Mouse (Mus musculus): Measurements from ENCODE around the gene Tubg1.
"Not testable (repeated sequence)": the region's sequence is repeated elsewhere in the genome, so short reads cannot be mapped to it uniquely, and the experiment has no call there.

The Tubg1 gene

DNA sequence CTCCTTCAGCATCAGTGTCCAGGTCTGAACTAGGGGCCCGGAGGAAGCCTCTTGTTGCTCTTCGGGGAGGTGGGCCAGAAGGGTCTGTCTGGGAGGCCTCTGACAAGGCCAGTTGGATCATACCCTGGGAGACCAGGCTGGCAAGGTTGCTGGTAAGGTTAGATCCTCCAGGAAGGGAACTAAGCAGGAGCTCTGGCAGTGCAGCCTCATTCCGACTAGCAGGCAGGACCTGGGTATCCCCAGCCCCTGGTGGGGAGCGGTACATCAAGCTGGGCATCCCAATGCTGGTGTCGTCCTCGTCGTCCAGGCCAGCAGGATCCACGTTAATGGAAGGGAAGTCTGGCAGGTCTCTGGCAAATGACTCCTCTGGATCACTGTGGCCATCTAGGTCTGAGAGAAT lies 21.5 kb upstream of the Tubg1 start:
- no peak for DNase-seq (ENCODE audit: low read depth, low spot score)

DNA sequence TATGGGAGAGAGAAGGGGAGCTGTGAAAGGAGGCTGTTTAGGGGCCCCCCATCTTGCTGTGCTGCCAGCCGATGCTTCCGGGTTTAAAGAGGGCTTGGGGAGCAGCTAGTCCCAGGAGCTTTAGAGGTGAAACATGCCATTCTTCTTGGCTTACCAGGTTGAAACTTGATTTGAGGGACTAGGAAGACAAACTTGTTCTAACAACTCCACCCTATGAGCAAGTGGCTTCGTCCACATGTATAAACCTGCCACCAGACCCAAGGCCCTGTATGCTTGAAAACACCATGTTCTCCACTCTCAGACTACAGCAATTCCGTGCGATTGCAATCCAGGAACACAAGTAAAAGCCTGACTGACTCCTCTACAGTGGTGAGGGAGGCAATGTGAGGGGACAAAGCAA lies 16.7 kb upstream of the Tubg1 start:
- no peak for DNase-seq (ENCODE audit: low read depth, low spot score)

DNA sequence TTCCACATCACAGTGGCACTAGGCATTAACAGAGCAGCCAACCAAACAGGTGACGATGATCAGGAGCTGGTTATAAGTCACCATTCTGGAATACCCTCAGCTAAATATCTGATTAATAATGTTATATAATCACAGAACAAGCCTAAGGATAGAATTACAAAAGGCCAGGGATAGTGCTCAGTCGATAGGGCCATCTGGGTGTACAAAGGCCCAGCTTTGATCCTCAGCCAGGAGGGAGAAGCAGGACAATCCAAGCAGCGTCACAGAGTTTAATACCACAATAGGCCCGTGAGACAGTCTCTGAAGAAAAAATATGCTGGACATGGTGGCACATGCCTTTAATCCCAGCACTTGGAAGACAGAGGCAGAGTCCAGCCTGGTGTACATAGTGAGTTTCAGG lies 10.4 kb upstream of the Tubg1 start:
- DNase-seq (ENCODE audit: low read depth, low spot score) = no peak

DNA sequence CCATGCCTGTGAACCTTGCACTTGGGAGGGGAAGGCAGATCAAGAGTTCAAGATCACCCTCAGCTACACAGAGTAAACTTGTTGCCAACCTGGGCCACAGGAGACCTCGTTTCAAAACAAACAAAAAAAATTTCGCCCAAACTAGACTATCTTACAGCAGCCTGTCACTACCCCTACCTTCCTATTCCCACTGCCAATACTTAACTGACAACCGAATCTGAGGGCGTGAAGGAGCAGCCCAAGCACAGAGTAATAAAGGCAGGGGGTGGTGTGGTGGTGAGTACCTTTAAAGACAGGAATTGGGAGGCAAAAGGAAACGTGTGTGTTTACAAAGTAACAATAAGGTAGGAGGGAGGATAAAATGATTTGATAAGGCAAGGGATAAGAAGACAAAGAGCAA lies 9.0 kb upstream of the Tubg1 start:
- no peak for DNase-seq (ENCODE audit: low read depth, low spot score)

DNA sequence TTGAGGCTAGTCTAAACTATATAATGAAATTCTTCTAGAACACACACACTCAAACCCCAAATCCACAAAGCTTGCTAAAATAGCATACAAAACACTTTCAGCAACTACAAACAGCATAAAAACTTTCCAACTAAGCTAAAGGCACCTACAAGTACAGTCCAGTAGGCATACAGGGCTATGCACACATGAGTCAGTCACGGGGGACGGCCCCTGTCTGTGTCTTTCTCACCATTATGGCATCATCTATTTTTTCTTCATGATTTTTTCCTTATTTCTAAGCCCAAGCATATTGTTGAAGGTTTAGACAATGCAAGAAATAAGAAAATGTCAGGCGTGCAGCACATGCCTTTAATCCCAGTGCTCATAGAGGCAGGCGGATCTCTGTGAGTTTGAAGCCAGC lies 8.6 kb upstream of the Tubg1 start:
- DNase-seq (ENCODE audit: low read depth, low spot score) = no peak

DNA sequence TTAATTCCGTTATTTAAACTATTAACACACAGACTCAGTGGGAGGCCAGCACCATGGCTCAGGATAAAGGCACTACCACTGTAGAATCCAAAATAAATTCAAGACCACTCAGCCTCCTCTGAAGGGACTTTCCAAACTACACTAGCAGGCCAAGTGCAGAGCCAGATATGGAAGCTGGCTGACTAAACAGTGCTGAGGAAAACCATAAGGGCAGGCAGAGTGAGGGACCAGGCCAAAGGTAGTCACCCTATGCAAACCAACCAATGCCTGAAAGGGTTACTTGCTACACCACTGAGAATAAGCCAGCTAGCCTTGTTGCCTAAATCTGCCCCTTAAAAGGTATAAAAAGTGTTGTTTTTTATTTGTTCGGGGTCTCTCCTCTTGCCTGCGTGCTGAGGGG lies 7.6 kb upstream of the Tubg1 start:
- no peak for DNase-seq (ENCODE audit: low read depth, low spot score)

DNA sequence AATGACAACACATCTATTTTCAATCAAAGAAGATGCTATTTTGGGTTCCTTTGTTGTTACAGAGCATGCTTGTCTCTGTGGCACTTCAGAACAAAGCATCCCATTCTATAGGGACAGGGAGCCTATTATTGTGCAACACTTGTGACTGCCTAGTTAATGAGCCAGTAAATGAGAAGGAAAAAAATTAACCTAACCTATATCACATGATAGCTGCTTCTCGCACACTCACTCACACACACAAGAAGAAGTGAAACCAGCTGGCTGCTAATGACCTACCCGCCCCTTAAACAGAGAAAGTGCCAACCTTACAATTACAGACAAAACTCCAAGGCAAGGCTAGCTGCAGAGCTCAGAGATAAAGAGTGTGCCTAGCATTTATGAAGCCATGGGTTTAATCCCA lies 4.2 kb upstream of the Tubg1 start:
- DNase-seq (ENCODE audit: low read depth, low spot score) = peak; percentile 79

DNA sequence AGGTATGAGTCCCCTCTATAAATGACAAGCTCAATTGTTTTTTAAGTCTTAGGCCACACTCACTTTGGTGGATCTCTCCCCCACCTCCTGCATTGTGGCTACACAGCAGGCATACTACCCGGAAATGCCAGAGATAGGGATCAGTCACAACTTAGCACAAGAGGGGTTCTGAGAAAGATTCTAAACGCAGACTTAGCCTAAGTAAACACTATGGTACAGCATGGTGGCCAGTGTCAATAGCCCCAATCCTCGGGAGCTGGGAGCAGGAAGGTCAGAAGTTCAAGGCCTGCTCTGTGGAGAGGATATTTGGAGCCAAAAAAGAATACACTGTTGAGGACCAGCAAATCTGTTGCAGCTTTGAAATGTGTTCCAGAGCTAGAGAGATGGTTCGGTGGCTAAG lies 1.6 kb upstream of the Tubg1 start:
- DNase-seq (ENCODE audit: low read depth, low spot score) = no peak

DNA sequence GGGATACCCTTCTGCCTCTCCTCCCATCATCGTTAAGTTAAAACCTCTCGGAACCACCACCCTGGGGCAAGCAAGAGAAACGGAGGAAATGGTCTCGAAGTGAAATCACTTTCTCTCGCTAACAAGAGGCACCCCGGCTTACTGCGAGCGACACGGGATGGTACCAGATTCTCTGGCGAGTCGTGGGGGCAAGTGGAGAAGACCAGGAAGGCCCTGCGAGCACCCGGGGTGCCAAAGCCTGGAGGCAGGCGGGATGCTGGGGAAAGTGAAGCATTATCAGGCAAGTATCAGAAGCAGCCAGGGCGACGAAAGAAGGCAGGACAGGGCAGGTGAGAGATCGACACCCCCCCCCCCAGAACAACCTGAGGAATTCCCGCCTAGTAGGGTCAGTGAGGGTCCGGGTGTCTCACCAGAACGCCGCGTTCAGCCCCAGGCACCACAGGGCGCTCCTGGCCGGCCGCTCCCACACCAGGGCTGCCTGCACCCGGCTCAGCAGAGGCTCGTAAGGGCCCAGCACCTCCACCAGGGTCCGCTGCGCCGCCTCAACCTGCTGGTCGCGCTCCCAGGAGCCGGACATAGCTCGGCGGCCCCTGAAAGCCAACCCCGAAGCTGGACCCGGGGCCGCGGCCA lies 492 bp upstream of the Tubg1 start:
- no peak for DNase-seq (ENCODE audit: low read depth, low spot score)

DNA sequence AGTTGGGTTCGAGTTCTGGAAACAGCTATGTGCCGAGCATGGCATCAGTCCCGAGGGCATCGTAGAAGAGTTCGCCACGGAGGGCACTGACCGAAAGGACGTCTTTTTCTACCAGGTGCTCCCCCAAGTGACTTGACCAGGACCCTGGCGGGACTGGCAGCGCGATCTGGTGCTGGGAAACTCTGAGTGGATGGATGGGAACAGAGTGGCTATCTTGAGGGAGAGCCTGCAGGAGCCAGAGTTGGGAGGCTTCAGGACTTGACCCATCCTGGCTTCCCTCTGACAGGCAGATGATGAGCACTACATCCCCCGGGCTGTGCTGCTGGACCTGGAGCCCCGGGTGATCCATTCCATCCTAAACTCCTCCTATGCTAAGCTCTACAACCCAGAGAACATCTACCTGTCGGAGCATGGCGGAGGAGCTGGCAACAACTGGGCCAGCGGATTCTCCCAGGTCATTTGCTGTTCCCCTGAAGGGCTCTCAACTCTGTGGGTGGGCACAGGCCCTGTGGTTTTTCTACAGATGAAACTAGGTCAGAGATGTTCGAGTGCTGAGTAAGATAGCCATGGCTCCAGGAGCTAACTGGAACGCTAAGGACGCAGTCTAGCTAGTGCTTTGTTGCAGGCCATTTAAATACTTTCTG lies 929 bp downstream of the Tubg1 start:
- DNase-seq (ENCODE audit: low read depth, low spot score) = no peak

DNA sequence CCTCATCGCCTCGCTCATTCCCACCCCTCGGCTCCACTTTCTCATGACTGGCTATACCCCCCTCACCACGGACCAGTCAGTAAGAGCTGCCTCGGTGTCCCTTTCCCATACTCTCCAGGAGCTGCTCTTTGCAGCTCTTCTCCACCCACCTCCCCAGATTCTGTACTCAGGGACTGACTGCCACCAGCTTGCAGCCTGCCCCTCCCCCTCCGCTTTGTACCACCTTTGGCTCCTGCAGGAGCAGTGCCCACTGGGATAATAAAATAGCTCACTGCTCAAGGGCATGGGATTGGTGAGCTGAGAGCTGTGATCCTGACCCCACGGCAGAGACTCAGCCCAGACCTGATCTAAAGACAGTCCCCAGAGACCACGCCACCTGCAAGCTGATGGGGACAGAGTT lies 4.8 kb downstream of the Tubg1 start:
- not testable (repeated sequence) for DNase-seq (ENCODE audit: low read depth, low spot score)

DNA sequence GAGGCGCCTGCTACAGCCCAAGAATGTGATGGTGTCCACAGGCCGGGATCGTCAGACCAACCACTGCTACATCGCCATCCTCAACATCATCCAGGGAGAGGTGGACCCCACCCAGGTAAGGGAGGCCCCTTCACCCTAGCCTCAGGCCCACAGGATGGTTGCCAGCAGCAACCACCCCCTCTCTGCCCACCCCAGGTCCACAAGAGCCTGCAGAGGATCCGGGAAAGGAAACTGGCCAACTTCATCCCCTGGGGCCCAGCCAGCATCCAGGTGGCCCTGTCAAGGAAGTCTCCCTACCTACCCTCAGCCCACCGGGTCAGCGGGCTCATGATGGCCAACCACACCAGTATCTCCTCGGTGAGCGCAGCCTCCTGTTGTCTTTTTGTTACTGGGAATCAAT lies 5.3 kb downstream of the Tubg1 start:
- not testable (repeated sequence) for DNase-seq (ENCODE audit: low read depth, low spot score)

DNA sequence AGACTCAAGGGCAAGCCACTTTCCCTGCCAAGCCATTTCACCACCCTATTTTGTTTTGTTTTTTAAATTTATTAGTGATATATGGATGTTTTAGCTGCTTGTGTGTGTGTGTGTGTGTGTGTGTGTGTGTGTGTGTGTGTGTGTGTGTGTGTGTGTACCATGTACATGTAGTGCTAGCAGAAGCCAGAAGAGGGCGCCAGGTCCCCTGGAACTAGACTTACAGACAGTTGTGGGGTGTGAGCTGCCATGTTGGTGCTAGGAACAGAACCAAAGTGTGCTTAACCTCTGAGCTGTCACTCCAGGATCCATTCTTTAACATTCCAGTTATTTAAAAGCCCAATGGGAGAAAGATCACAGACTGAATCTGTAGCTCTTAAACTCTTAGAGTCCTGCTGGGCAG lies 7.3 kb downstream of the Tubg1 start:
- DNase-seq (ENCODE audit: low read depth, low spot score) = peak; percentile 49

DNA sequence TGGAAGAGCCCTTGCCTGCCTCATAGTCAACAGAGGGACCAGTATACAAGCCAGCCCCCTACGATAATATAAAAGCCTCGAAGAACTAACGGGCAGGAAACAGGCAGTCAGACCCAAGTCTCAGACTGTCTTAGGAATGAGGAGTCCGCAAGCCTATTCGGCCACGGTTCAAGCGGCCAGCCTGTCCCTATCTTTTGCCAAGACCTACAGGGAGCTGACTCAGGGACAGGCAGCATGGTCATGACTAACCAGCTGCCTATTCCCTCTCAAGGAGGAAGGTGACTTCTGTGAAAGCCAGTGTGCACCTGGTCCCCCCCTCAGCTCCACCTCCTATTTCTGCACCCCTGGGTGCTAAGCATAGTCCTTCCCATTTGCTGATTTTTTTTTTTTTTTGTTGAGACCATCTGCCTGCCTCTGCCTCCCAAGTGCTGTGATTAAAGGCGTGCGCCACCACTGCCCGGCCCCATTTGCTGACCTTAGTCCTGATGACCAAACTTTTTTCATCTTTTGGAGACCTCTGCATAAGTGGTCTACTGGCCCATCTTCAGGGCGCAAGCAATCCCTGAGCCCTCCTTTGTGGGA lies 9.3 kb downstream of the Tubg1 start:
- peak; percentile 71 for DNase-seq (ENCODE audit: low read depth, low spot score)

DNA sequence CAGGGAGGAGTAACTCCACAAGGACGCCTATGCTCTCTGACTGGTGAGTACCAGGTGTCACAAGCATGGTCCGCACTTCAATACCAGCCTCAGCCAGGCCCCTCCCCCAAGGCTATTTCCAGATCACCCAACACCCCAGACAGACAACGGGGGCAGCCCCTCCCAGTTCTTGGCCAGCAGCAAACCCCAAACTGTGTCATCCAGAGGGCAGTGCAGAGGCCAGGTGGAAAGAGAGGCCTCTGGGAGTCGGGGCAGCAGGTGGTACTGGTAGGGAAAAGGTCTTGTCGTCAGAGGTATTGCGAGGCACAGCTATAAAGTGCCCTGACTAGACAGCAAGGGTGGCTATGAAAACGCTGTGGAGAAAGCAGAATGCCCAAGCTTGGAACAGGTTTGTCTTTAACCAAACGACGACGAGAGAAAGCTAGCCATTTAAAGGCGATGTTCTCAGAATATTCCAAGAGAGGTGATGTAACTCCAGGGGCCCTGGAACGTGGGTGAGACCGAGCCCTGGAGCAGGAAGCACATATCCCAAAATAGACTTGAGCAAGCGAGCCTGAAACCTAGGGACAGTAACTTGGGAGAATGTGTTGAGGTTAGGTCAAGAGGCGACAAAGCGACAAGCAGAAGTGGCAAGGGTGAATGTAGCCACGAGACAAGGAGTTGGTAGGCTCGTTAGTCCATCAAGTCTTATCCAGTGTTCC lies 10.5 kb downstream of the Tubg1 start:
- peak; percentile 94 for DNase-seq (ENCODE audit: low read depth, low spot score)

DNA sequence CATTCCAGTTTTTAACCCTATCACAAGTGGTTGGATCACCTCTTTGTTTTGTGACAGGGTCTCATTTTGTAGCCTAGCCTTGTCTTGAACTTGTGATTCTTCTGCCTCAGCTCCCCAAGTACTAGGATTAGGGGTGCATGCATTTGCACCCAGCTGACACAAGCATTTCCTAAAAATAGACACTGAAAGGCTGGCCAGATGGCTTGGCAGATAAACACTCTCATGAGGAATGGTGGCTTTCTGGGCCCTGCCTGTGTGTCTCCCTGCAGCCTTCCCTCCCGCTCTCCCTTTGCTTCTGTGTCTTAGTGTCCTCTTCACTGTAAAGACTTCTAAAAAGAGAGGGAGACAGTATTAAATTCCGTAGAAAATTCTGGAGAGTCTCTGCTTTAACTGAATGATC lies 11.4 kb downstream of the Tubg1 start:
- DNase-seq (ENCODE audit: low read depth, low spot score) = no peak

DNA sequence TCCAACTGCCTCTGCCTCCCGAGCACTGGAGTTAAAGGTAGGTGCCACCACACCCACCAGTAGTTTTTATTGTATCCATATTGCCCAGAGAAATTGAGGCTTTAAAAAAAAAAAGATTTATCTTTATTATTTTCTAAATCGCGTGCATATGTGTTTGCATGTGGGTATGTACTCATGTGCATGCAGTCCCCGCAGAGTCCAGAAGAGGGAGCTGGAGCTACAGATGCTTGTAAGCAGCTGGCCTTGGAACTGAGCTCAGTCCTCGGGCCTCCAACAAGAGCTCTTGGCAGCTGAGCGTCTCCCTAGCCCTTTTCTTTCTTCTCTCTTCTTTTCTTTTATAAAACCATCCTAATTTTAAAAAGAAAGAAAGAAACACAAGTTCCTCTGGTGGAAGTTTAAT lies 12.0 kb downstream of the Tubg1 start:
- DNase-seq (ENCODE audit: low read depth, low spot score) = peak; percentile 72

DNA sequence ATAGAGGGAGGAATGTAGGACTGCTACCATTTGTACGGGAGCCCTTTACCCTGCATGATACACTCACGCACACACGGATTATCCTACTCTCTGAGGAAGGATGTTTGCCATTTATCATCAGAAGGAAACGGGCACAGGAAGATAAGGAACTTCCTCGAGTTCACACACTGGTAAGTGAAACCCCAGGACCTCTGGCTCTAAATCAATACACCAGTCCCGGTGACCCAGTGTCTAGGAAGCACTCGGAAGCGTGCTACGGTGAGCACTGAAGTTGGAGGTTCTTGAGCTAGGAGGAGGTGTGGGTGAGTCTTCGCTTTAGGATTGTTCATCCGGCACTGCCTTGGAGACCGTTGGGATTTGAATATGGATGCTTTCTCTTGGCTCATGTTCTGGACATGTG lies 13.3 kb downstream of the Tubg1 start:
- DNase-seq (ENCODE audit: low read depth, low spot score) = no peak

DNA sequence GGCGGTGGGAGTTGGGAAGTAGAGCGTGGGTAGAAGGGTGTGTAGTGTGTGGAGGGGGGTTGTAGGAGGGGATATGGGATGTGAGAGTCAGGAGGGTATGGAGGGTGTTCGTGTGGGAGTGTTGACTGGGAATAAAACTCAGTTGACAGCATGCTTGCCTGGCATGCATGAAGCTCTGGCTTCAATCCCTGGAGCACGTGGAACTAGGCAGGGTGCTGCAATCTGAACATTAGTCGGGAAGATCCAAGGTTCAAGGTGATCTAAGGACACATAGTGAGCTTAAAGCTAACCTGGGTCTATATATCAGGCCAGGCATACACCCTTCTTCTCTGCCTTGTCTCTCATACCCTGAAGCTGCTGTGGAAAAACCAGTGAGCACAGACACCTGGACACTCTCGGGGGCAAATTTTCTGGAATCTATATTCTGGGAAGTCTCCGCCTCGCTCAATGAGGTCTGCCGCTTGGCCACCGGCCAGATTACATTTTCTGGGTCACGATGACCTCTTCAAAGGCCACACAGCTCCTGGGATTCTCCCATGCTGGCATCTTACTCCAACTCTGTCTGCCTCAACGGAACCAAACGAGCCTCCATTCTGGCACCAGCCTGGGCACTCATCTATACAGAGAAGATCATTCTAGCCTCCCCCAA lies 14.6 kb downstream of the Tubg1 start:
- no peak for DNase-seq (ENCODE audit: low read depth, low spot score)

DNA sequence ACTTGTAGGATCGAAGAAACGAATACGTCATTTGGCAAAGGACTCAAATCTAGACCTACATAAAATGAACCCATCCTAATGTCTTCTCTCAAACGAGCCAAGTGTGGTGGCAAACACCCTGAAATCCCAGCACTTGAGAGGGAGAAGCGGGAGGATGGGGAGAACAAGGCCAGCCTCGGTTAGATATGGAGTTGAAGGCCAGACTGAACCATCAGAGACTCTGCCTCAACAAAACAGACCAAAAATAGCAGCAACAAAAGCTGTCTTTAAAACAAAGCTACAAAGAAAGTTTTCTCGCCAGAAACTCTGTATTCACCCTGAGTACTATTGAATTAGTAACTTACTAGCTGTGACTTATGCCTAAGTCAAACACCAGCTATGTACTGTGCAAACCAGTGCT lies 17.3 kb downstream of the Tubg1 start:
- no peak for DNase-seq (ENCODE audit: low read depth, low spot score)

DNA sequence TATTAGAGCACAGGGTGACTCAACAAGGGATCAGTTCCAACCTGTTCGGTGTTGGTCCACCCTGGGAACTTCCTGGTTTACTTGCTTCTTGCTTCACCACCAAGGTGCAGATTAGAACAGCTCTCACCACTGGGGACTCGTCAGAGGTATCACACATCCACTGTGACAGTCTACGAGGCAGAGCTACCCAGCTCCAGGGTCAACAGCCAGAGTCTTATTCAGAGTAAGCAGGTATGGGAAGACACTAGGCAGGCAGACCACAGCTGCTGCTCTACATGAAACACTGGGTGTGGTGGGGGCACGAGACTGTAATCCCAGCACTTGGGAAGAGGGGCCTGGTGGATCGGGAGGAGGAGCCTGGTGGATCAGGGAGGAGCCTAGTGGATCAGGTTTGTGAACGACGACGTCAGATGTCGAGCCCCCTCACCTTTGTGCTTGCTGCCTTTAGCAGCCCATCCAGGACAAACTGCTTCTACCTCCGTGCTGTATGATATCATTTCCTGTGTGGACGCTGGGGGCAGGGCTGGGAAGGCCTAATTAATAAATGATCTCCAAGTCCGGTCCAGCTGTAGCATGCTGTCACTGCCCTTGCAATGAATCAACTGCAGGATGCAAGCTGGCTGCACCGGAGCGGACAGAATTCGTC lies 18.9 kb downstream of the Tubg1 start:
- DNase-seq (ENCODE audit: low read depth, low spot score) = no peak

Measured in A20 (cell line).